Mouse (Mus musculus) limb, embryonic 12.5 days (tissue): ENCODE measurements around the gene Klhdc7a. TPM values are rescaled to one million over a fixed set of nuclear protein-coding genes. Genes with fewer than 3 reads are reported as not detected.
A peak's percentile ranks its signal among the peaks of the same experiment; 100 is the strongest.

Source experiments
- ATAC-seq: fragments of 200-750 bp; cut with Nextera tagmentation; 2 replicates; pipeline ENCODE4 v1.8.0; 2017; ENCODE audit warnings: low read depth, moderate TSS enrichment; ENCODE audit not compliant: insufficient number of reproducible peaks, insufficient read depth, low FRiP score, low TSS enrichment
- H3K27ac ChIP-seq: fragments of 300-500 bp; sonication (generic); 2 replicates; pipeline ENCODE4 v1.5.1; 2016; ENCODE audit warnings: mild to moderate bottlenecking, moderate library complexity
- H3K27me3 ChIP-seq: fragments of 300-500 bp; sonication (generic); 2 replicates; pipeline ENCODE4 v1.6.1; 2016; ENCODE audit warnings: mild to moderate bottlenecking, moderate library complexity
- H3K36me3 ChIP-seq: fragments of 300-500 bp; sonication (generic); 2 replicates; pipeline ENCODE4 v1.6.1; 2016; ENCODE audit warnings: mild to moderate bottlenecking, moderate library complexity
- H3K4me1 ChIP-seq: fragments of 300-500 bp; sonication (generic); replicated peaks from 2 replicates; pipeline ENCODE4 v1.6.1; 2016
- H3K4me2 ChIP-seq: fragments of 300-500 bp; sonication (generic); 2 replicates; pipeline ENCODE4 v1.6.1; 2016; ENCODE audit warnings: mild to moderate bottlenecking, moderate library complexity
- H3K4me3 ChIP-seq: fragments of 300-500 bp; sonication (generic); replicated peaks from 2 replicates; pipeline ENCODE4 v1.5.1; 2016; ENCODE audit warnings: mild to moderate bottlenecking
- H3K9ac ChIP-seq: fragments of 300-500 bp; sonication (generic); replicated peaks from 2 replicates; pipeline ENCODE4 v1.6.1; 2016; ENCODE audit warnings: mild to moderate bottlenecking, moderate library complexity
- H3K9me3 ChIP-seq: fragments of 300-500 bp; sonication (generic); 2 replicates; pipeline ENCODE4 v1.6.1; 2016; ENCODE audit warnings: mild to moderate bottlenecking, moderate library complexity
- WGBS: fragments of 180-500 bp; shearing (Covaris S2); methylation state at CpG from one replicate; pipeline ENCODE4 v1.1.7; 2016; 5-methylcytosine and 5-hydroxymethylcytosine counted together
- polyA plus RNA-seq: library from polyadenylated mRNA; unstranded; fragments of >200 nt; fragmentation: Nextera tagmentation; extraction: Ambion mirVana; gene quantifications from 2 replicates; pipeline ENCODE4 v1.2.1, GENCODE M21; 2016

The Klhdc7a gene
- polyA plus RNA-seq, 1 experiment from 2014 or later: not detected

DNA sequence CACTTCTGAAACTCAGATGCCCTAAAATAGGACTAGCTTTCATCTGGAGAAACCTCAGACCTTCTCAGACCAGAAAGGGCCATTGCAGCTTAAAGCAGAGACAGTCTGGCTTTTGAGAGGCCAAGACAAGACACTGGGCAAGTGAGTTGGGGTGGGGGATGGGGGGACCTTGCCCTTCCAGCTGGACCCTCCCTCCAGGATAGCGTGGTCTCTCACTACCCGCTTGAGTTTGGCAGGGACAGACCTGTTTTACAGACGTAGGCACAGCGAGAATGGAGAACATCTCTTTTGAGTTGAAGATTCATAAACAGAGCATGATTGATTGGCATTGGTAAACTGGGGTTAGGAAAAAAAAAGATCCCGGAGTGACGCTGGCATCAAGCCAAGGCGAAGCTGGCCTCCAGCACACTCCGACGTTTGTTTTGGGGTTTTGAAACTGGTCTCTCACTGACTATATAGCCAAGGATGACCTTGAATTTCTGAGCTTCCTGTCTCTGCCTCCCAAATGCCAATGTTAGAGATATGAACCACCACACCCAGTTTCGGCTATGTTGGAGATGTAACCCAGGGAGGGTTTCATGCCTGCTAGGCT is 7.0 kb downstream of the Klhdc7a start:
- no peaks in the 10 kb centered on the region for H3K36me3 ChIP-seq
- H3K4me2 ChIP-seq: no peak overlapping the region
- no peak overlapping the region for H3K9ac ChIP-seq
- no peak overlapping the region for H3K27ac ChIP-seq
- ATAC-seq: no peak
- no peaks in the 10 kb centered on the region for H3K4me1 ChIP-seq
- H3K27me3 ChIP-seq: no peaks in the 10 kb centered on the region
- no peak overlapping the region for H3K4me3 ChIP-seq
- 92% methylated on average over 10 of the region's 10 CpGs for WGBS
- no peaks in the 10 kb centered on the region for H3K9me3 ChIP-seq

DNA sequence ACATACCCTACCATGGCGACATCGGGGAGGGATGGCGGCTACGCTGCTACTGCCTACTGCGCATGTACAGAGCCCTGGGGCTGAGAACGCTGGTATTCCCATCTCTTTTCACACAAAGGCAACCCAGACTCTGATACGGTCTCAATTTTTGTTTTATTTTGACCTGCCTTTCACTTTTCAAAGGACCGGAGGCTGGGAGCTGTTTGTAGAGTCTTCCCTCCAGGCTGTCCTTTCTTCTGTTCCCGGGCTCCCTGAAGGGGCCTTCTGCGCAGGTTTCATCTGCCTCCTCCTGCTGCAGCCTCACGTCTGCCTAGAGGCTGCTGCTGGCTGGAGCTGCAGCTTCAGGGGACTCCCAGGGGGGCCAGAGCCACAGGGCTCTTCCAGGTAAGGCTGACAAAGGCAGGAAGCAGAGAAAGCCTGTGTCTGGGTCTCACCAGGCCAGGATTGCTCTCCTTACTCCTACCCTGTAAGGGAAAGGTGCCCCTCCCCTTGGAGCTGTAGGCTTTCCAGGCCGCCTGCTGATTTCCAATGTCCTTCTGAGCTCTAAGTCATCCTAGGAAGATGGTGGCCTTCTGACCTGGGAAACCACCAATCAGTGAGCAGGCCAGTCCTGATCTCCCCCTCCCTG is 7.6 kb downstream of the Klhdc7a start:
- Histone ChIP-seq H3K36me3 (no peaks in the 10 kb centered on the region), H3K4me3 (no peak overlapping the region), H3K4me2 (no peak overlapping the region), H3K9ac (no peak overlapping the region), H3K27me3 (no peaks in the 10 kb centered on the region), H3K9me3 (no peaks in the 10 kb centered on the region), H3K27ac (no peak overlapping the region), H3K4me1 (no peaks in the 10 kb centered on the region)
- ATAC-seq: no peak
- WGBS: 84% methylated on average over 12 of the region's 12 CpGs

DNA sequence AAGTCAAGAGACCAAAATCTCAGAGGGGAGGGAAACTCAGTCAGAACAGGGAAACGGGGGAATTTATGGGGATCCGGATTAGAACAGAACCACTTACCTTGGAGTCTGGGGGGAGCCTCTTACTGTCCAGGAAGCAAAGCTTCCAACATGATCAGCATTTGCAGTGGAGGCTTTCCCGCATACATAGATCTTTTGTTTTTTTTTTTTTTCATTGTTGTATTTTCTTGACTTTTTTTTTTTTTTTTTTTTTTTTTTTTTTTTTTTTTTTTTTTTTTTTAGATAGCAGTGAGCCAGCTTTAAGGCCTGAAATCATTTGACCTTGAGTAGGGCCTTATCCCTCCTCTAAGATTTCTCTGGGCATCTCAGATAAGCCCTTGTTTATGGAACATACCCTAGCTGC is 8.6 kb downstream of the Klhdc7a start:
- no peak overlapping the region for H3K9ac ChIP-seq
- H3K4me3 ChIP-seq: no peak overlapping the region
- WGBS: 94% methylated on average over 3 of the region's 3 CpGs
- no peaks in the 10 kb centered on the region for H3K36me3 ChIP-seq
- H3K4me1 ChIP-seq: no peaks in the 10 kb centered on the region
- no peak overlapping the region for H3K4me2 ChIP-seq
- no peaks in the 10 kb centered on the region for H3K9me3 ChIP-seq
- H3K27ac ChIP-seq: no peak overlapping the region
- ATAC-seq: no peak
- no peaks in the 10 kb centered on the region for H3K27me3 ChIP-seq

DNA sequence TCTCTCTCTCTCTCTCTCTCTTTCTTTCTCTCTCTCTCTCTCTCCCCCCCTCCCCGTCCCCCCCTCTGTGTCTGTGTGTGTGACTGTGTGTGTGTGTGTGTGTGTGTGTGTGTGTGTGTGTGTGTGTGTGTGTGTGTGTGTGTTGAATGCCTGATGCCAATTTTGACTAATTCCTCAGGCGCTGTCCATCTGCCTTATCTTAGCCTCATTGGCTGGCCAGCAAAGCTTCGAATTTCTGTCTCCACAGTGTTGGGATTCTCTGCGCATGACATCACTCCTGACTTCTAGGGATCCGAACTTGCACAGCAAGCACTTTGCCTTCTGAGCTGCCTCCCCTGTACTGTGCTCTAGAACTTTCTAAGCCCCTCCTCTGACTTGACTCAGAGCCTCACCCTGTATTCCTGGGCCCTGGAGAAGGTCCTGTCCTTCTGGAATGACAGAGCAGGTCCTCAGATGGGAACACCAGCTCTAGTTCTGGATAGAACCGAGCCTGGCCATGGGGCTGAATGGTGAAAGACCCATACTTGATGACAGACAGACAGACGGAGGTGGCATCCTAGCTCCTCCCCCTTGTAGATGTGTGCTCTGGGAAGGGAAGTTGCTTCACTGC is 16.8 kb downstream of the Klhdc7a start:
- Histone ChIP-seq H3K9me3 (peaks cover 3% of the 10 kb centered on the region; the same call in 1 of the 2 replicates), H3K4me3 (no peak overlapping the region), H3K4me2 (peak overlapping the region; percentile 59), H3K27me3 (peaks cover 15% of the 10 kb centered on the region; the same call in 1 of the 2 replicates), H3K27ac (no peak overlapping the region), H3K36me3 (no peaks in the 10 kb centered on the region), H3K4me1 (peaks cover 12% of the 10 kb centered on the region), H3K9ac (no peak overlapping the region)
- ATAC-seq: no peak
- 61% methylated on average over 6 of the region's 7 CpGs for WGBS

DNA sequence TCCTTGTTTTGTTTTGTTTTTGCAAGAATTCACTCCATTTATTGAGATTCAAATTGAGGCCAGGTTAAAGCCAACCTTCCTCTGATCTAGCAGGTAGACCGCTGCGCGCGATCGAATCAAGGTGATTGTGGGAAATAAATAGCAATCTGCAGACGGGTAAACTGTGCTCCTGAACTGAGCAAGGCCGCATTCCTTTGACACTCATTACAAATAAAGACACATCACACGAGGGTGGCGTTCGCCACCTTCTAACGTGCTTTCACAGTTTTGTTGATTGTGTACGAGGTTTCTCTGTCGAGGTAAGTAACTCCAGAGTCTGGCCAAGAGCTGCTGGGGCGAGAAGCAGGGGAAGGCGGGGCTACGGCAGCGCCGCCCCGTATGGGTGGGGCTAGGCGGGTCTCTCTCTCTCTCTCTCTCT is 17.4 kb downstream of the Klhdc7a start:
- Histone ChIP-seq H3K4me1 (peaks cover 12% of the 10 kb centered on the region), H3K27ac (no peak overlapping the region), H3K27me3 (peaks cover 15% of the 10 kb centered on the region; the same call in 1 of the 2 replicates), H3K36me3 (no peaks in the 10 kb centered on the region), H3K9me3 (peaks cover 3% of the 10 kb centered on the region; the same call in 1 of the 2 replicates), H3K9ac (no peak overlapping the region), H3K4me3 (peak overlapping the region; percentile 33), H3K4me2 (peak overlapping the region; percentile 59)
- ATAC-seq: no peak
- WGBS: 1% methylated on average over 20 of the region's 20 CpGs

DNA sequence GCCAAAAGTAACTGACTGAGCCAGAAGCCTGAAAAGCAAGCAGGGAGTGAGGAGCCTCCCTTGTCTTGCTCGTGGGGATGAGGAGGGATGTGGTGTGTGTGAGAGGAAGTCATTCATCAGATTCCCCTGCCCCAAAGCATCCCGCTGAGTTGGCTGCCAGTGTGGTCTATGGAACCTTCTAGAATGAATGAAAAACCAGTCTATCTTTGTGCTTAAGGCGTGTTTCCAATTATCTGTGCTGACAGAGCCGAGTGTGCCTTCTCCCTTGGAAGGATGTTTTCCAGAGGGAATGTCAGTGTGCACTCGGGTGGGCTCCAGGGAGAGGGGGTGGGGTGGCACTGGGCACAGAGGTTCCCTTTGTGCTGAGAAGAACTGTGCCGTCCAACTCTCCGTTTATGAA is 19.2 kb downstream of the Klhdc7a start:
- H3K27ac ChIP-seq: no peak overlapping the region
- H3K4me2 ChIP-seq: no peak overlapping the region
- WGBS: 31% methylated on average over 7 of the region's 7 CpGs
- H3K4me3 ChIP-seq: no peak overlapping the region
- H3K27me3 ChIP-seq: peaks cover 15% of the 10 kb centered on the region; the same call in 1 of the 2 replicates
- H3K4me1 ChIP-seq: peaks cover 12% of the 10 kb centered on the region
- no peaks in the 10 kb centered on the region for H3K36me3 ChIP-seq
- H3K9ac ChIP-seq: no peak overlapping the region
- peaks cover 3% of the 10 kb centered on the region; the same call in 1 of the 2 replicates for H3K9me3 ChIP-seq
- no peak for ATAC-seq

DNA sequence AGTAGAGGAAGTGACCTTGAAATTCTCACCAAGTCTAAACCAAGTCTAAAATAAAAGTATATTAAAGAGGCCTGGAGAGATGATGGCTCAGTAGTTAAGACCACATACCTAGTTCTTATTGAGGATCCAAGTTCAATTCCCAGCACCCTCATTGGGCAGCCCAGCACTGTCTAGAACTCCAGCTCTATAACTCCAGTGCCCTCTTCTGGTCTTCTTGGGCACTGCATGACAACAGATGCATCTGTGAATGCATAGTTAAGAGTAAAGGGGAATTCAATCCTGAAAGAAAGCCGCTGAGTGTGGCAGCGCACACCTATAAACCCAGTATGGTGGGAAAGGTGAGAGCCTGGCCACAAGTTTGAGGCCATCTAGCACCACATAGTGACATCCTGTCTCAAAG is 20.5 kb downstream of the Klhdc7a start:
- H3K27ac ChIP-seq: no peak overlapping the region
- no peak overlapping the region for H3K9ac ChIP-seq
- no peak overlapping the region for H3K4me2 ChIP-seq
- H3K27me3 ChIP-seq: peaks cover 15% of the 10 kb centered on the region; the same call in 1 of the 2 replicates
- H3K4me1 ChIP-seq: peaks cover 12% of the 10 kb centered on the region
- H3K36me3 ChIP-seq: no peaks in the 10 kb centered on the region
- no peak for ATAC-seq
- H3K9me3 ChIP-seq: peaks cover 3% of the 10 kb centered on the region; the same call in 1 of the 2 replicates
- WGBS: 94% methylated on average over 2 of the region's 2 CpGs
- no peak overlapping the region for H3K4me3 ChIP-seq

DNA sequence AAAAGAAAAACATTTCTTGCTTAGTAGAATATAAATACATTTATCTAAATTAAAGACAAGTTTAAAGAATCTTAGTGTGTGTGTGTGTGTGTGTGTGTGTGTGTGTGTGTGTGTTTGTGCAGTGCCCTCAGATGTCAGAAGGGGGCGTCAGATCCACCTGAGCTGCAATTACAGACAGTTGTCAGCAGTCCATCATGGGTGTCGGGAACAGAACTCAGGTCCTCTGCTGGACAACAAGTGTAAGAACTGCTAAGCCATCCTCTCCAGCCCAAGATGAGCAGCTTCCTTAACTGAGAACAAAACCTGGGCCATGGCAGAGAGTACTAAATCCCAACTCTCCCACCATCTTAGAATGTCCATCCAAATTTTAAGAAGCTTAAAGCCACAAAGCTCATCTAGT is 26.0 kb downstream of the Klhdc7a start:
- H3K4me3 ChIP-seq: no peak overlapping the region
- no peaks in the 10 kb centered on the region for H3K36me3 ChIP-seq
- H3K4me1 ChIP-seq: no peaks in the 10 kb centered on the region
- no peaks in the 10 kb centered on the region for H3K9me3 ChIP-seq
- H3K27ac ChIP-seq: no peak overlapping the region
- no peak for ATAC-seq
- H3K9ac ChIP-seq: no peak overlapping the region
- WGBS: 61% methylated on average over 2 of the region's 2 CpGs
- no peak overlapping the region for H3K4me2 ChIP-seq
- no peaks in the 10 kb centered on the region for H3K27me3 ChIP-seq

DNA sequence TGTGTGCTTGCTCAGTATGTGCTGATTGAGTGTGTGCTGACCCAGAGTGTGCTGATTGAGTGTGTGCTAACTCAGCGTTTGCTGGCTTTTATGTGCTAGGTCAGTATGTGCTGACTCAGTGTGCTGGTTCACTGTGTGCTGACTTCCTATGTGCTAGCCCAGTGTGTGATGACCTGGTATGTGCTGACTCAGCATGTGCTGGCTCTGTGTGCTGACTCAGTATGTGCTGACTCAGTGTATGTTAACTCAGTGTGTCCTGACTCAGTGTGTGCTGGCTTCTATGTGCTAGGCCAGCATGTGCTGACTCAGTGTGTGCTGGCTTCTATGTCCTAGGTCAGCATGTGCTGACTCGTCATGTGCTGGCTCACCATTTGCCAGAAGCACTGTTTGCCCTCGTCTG is 32.3 kb downstream of the Klhdc7a start:
- no peak for ATAC-seq
- no peak overlapping the region for H3K4me3 ChIP-seq
- H3K4me1 ChIP-seq: no peaks in the 10 kb centered on the region
- H3K27me3 ChIP-seq: peaks cover 23% of the 10 kb centered on the region
- no peaks in the 10 kb centered on the region for H3K36me3 ChIP-seq
- no peak overlapping the region for H3K4me2 ChIP-seq
- no peak overlapping the region for H3K27ac ChIP-seq
- WGBS: 74% methylated on average over 3 of the region's 3 CpGs
- H3K9me3 ChIP-seq: no peaks in the 10 kb centered on the region
- no peak overlapping the region for H3K9ac ChIP-seq

DNA sequence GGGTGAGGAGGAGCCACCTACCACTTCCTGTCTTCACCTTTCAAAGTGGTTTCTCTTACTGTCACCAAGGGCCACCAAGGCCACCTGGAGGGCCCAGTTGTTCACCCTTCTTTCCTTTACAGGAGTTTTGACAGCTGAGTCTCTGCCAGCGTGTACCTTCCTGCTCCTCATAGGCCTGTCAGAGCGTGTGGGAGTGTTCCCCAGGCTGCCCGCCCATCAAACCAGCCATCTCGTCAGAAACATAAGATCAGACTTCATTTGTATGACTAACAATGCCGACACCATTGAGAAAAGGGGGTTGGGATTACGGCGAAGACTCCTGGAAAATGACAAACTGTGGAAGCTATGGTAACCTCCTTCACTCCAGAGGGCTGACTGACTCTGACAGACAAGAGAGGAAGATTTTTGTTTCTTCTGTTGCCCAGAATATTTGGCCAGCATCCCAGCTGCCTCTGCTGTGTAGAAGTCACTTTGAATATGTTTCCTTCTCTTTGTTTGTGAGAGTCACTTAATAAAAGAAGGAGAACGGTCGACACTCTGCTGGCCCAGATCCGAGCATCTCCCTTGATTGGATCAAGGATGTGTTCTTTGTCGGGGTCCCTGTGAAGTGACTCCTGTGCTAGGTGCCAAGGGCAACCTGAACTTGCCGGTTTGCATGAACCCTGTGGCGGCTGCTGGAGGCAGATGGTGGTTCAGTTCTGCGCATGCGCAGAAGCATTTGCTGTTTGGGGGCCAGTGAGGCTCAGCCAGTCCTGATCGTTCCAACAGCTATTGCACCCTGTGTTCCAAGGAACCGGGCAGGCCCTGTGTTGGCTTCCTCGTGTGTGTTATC is 34.6 kb downstream of the Klhdc7a start:
- peaks cover 42% of the 10 kb centered on the region for H3K27me3 ChIP-seq

More for the DNA sequence above, 34.6 kb downstream of the Klhdc7a start:
- Histone ChIP-seq H3K4me2 (no peak overlapping the region), H3K4me1 (no peaks in the 10 kb centered on the region), H3K36me3 (no peaks in the 10 kb centered on the region), H3K9me3 (no peaks in the 10 kb centered on the region), H3K9ac (no peak overlapping the region), H3K27ac (no peak overlapping the region), H3K4me3 (no peak overlapping the region)
- WGBS: 80% methylated on average over 18 of the region's 18 CpGs
- ATAC-seq: no peak
